Mouse (Mus musculus) midbrain, embryonic 16.5 days (tissue): ENCODE data around the gene Aff1. TPM values are rescaled to one million over a fixed set of nuclear protein-coding genes. Genes with fewer than 3 reads are reported as not detected.

ENCODE experiments used
- ATAC-seq: fragments of 200-750 bp; cut with Nextera tagmentation; 2 replicates; pipeline ENCODE4 v1.8.0; 2017; ENCODE audit warnings: moderate TSS enrichment
- H3K27ac ChIP-seq: fragments of 300-500 bp; sonication (generic); 2 replicates; pipeline ENCODE4 v1.5.1; 2014; ENCODE audit warnings: mild to moderate bottlenecking, low read length, mixed read lengths
- H3K27me3 ChIP-seq: fragments of 300-500 bp; sonication (generic); 2 replicates; pipeline ENCODE4 v1.6.1; 2014; ENCODE audit warnings: low read depth, low read length, mixed read lengths; ENCODE audit not compliant: control insufficient read depth, insufficient read depth
- H3K36me3 ChIP-seq: fragments of 300-500 bp; sonication (generic); 2 replicates; pipeline ENCODE4 v1.6.1; 2014; ENCODE audit warnings: mild to moderate bottlenecking, low read length, moderate library complexity, mixed read lengths; ENCODE audit not compliant: control insufficient read depth, insufficient read depth
- H3K4me1 ChIP-seq: fragments of 300-500 bp; sonication (generic); 2 replicates; pipeline ENCODE4 v1.6.1; 2014; ENCODE audit warnings: mild to moderate bottlenecking, low read length, mixed read lengths; ENCODE audit not compliant: control insufficient read depth, insufficient read depth
- H3K4me2 ChIP-seq: fragments of 300-500 bp; sonication (generic); 2 replicates; pipeline ENCODE4 v1.6.1; 2014; ENCODE audit warnings: mild to moderate bottlenecking, low read length, mixed read lengths
- H3K4me3 ChIP-seq: fragments of 300-500 bp; sonication (generic); 2 replicates; pipeline ENCODE4 v1.5.1; 2014; ENCODE audit warnings: low read depth, mild to moderate bottlenecking, low read length, moderate library complexity, mixed read lengths
- H3K9ac ChIP-seq: fragments of 300-500 bp; sonication (generic); 2 replicates; pipeline ENCODE4 v1.6.1; 2014; ENCODE audit warnings: low read depth, low read length, mixed read lengths
- H3K9me3 ChIP-seq: fragments of 300-500 bp; sonication (generic); replicated peaks from 2 replicates; pipeline ENCODE4 v1.6.1; 2014; ENCODE audit warnings: mild to moderate bottlenecking, low read length, mixed read lengths; ENCODE audit not compliant: control insufficient read depth, poor library complexity, severe bottlenecking
- WGBS: fragments of 180-500 bp; shearing (Covaris S2); extraction: QIAGEN DNeasy Blood & Tissue Kit; methylation state at CpG from one replicate; pipeline ENCODE4 v1.1.7; 2014; 5-methylcytosine and 5-hydroxymethylcytosine counted together
- polyA plus RNA-seq: library from polyadenylated mRNA; unstranded; fragments of >200 nt; fragmentation: Nextera tagmentation; extraction: Ambion mirVana; gene quantifications from 2 replicates; pipeline ENCODE4 v1.2.1, GENCODE M21; 2015

The Aff1 gene
- polyA plus RNA-seq, result 1.2 and 2.1 TPM in 2 replicates

GRCm38 (mm10) chr5:103691624-103692530 lies at the start of gene Aff1:
Gene Aff1, plus strand, starts transcription at chr5:103692374.
- peaks cover 2% of the 10 kb centered on the region for H3K27me3 ChIP-seq
- H3K36me3 ChIP-seq, result no peaks in the 10 kb centered on the region
- H3K4me3 ChIP-seq, result peak within 1 kb of the TSS; percentile 60
- peaks cover 16% of the 10 kb centered on the region for H3K4me1 ChIP-seq
- peak within 1 kb of the TSS; percentile 65 for H3K9ac ChIP-seq
- peak; percentile 86 for ATAC-seq
- H3K27ac ChIP-seq, result no peak within 1 kb of the TSS
- peak within 1 kb of the TSS; percentile 100 for H3K4me2 ChIP-seq
- H3K9me3 ChIP-seq, result no peaks in the 10 kb centered on the region
- WGBS, result 7% methylated on average over 49 of the region's 50 CpGs

- 97% methylated on average over 1 of the region's 1 CpGs for WGBS
- no peak overlapping the region for H3K9ac ChIP-seq
Observed at GRCm38 (mm10) chr5:103644167-103644566, 48.0 kb upstream of the Aff1 start.

GRCm38 (mm10) chr5:103647320-103647719 lies 44.9 kb upstream of the Aff1 start:
- Histone ChIP-seq H3K27ac (no peak overlapping the region), H3K36me3 (no peaks in the 10 kb centered on the region), H3K4me2 (no peak overlapping the region), H3K27me3 (no peaks in the 10 kb centered on the region), H3K4me3 (no peak overlapping the region), H3K9me3 (no peaks in the 10 kb centered on the region), H3K4me1 (no peaks in the 10 kb centered on the region), H3K9ac (no peak overlapping the region)
- ATAC-seq, result no peak
- WGBS, result 88% methylated on average over 3 of the region's 3 CpGs

More at GRCm38 (mm10) chr5:103644167-103644566, 48.0 kb upstream of the Aff1 start:
- no peaks in the 10 kb centered on the region for H3K4me1 ChIP-seq
- no peaks in the 10 kb centered on the region for H3K27me3 ChIP-seq
- no peak overlapping the region for H3K4me2 ChIP-seq
- H3K4me3 ChIP-seq, result no peak overlapping the region
- no peaks in the 10 kb centered on the region for H3K9me3 ChIP-seq
- H3K36me3 ChIP-seq, result no peaks in the 10 kb centered on the region
- H3K27ac ChIP-seq, result no peak overlapping the region
- ATAC-seq, result no peak

- H3K4me1 ChIP-seq, result no peaks in the 10 kb centered on the region
- H3K36me3 ChIP-seq, result no peaks in the 10 kb centered on the region
- H3K27ac ChIP-seq, result no peak overlapping the region
- no peak overlapping the region for H3K4me3 ChIP-seq
- no peak overlapping the region for H3K4me2 ChIP-seq
- H3K9me3 ChIP-seq, result no peaks in the 10 kb centered on the region
- H3K27me3 ChIP-seq, result no peaks in the 10 kb centered on the region
- 26% methylated on average over 6 of the region's 6 CpGs for WGBS
- ATAC-seq, result no peak
- no peak overlapping the region for H3K9ac ChIP-seq
Observed at GRCm38 (mm10) chr5:103654225-103654624, 37.9 kb upstream of the Aff1 start.

GRCm38 (mm10) chr5:103654780-103655179 lies 37.4 kb upstream of the Aff1 start:
- H3K9ac ChIP-seq, result no peak overlapping the region
- H3K9me3 ChIP-seq, result no peaks in the 10 kb centered on the region
- H3K27me3 ChIP-seq, result no peaks in the 10 kb centered on the region
- peak overlapping the region; percentile 62 for H3K4me3 ChIP-seq
- WGBS, result 66% methylated on average over 4 of the region's 4 CpGs
- H3K4me1 ChIP-seq, result no peaks in the 10 kb centered on the region
- H3K4me2 ChIP-seq, result peak overlapping the region; percentile 98
- H3K27ac ChIP-seq, result no peak overlapping the region
- ATAC-seq, result no peak
- no peaks in the 10 kb centered on the region for H3K36me3 ChIP-seq

- WGBS, result under 1% methylated on average over 49 of the region's 56 CpGs
- peak within 1 kb of the TSS; percentile 84 for H3K9ac ChIP-seq
- peak within 1 kb of the TSS; percentile 62 for H3K4me3 ChIP-seq
- no peaks in the 10 kb centered on the region for H3K4me1 ChIP-seq
- no peaks in the 10 kb centered on the region for H3K36me3 ChIP-seq
- H3K27me3 ChIP-seq, result no peaks in the 10 kb centered on the region
- peak; percentile 80 for ATAC-seq
- peak within 1 kb of the TSS; percentile 98 for H3K4me2 ChIP-seq
- H3K27ac ChIP-seq, result peak within 1 kb of the TSS; percentile 18; the same call in 1 of the 2 replicates
- H3K9me3 ChIP-seq, result no peaks in the 10 kb centered on the region
Observed at GRCm38 (mm10) chr5:103655346-103656118, 36.6 kb upstream of the Aff1 start, which contains the start of gene 1700016H13Rik. Gene 1700016H13Rik, minus strand, starts transcription at chr5:103656010.

- H3K4me3 ChIP-seq, result no peak overlapping the region
- no peak overlapping the region for H3K9ac ChIP-seq
- H3K4me2 ChIP-seq, result no peak overlapping the region
- no peaks in the 10 kb centered on the region for H3K27me3 ChIP-seq
- H3K27ac ChIP-seq, result no peak overlapping the region
- H3K9me3 ChIP-seq, result no peaks in the 10 kb centered on the region
- ATAC-seq, result no peak
- no peaks in the 10 kb centered on the region for H3K4me1 ChIP-seq
- H3K36me3 ChIP-seq, result no peaks in the 10 kb centered on the region
- 69% methylated on average over 5 of the region's 5 CpGs for WGBS
Observed at GRCm38 (mm10) chr5:103658921-103659320, 33.3 kb upstream of the Aff1 start.

GRCm38 (mm10) chr5:103659571-103659970 lies 32.6 kb upstream of the Aff1 start:
- H3K27ac ChIP-seq, result no peak overlapping the region
- no peaks in the 10 kb centered on the region for H3K9me3 ChIP-seq
- H3K9ac ChIP-seq, result no peak overlapping the region
- no peak for ATAC-seq
- WGBS, result 30% methylated on average over 3 of the region's 3 CpGs
- H3K36me3 ChIP-seq, result no peaks in the 10 kb centered on the region
- no peaks in the 10 kb centered on the region for H3K27me3 ChIP-seq
- no peak overlapping the region for H3K4me2 ChIP-seq
- no peaks in the 10 kb centered on the region for H3K4me1 ChIP-seq
- no peak overlapping the region for H3K4me3 ChIP-seq
